Mouse (Mus musculus) olfactory bulb, adult 2 months (tissue): Measurements from ENCODE around the gene Sik2.

ENCODE experiments used
- CTCF ChIP-seq: fragments of 200-500 bp; IDR thresholded peaks from 2 replicates; pipeline ENCODE4 v1.5.1; 2012; ENCODE audit warnings: low read depth, mild to moderate bottlenecking, low read length, moderate library complexity; ENCODE audit not compliant: insufficient read depth
- POLR2A ChIP-seq: fragments of 200-500 bp; IDR thresholded peaks from 2 replicates; pipeline ENCODE4 v1.6.1; 2012; ENCODE audit warnings: mild to moderate bottlenecking, low read depth, low read length, moderate library complexity; ENCODE audit not compliant: insufficient read depth

GRCm38 (mm10) chr9:51013644-51014043, 4.8 kb upstream of the Sik2 start:
- TF ChIP-seq CTCF (no peak), POLR2A (no peak)
